Mouse (Mus musculus): ENCODE measurements around the gene Insl6. TPM values are rescaled to one million over a fixed set of nuclear protein-coding genes. Genes with fewer than 3 reads are reported as not detected.

Gene Insl6
- 6.3 and 8.0 TPM in 2 replicates for polyA plus RNA-seq (2014; fragmentation: Nextera tagmentation; extraction: Ambion mirVana)

GRCm38 (mm10) chr19:29325053-29325851, at the start of gene Insl6:
Gene Insl6 (minus strand): TSS chr19:29325356.
- Histone ChIP-seq H3K27ac (ENCODE audit: low read depth, low read length) (no peak within 1 kb of the TSS), H3K4me2 (peak within 1 kb of the TSS; percentile 55), H3K4me3 (ENCODE audit: low read depth, low read length) (peak within 1 kb of the TSS; percentile 30), H3K9me3 (ENCODE audit: control insufficient read depth, low read length) (no peaks in the 10 kb centered on the region), H3K27me3 (ENCODE audit: control insufficient read depth, insufficient read depth, low read length) (no peaks in the 10 kb centered on the region), H3K36me3 (ENCODE audit: control insufficient read depth, insufficient read depth, low read length) (no peaks in the 10 kb centered on the region), H3K9ac (ENCODE audit: low read length) (peak within 1 kb of the TSS; percentile 58), H3K4me1 (ENCODE audit: control insufficient read depth, insufficient read depth, low read length) (no peaks in the 10 kb centered on the region)
- peak; percentile 93 for ATAC-seq (ENCODE audit: low FRiP score)
- DNase-seq (ENCODE audit: low spot score, missing footprints), result peak; percentile 94
- WGBS, result 6% methylated on average over 31 of the region's 31 CpGs

- Histone ChIP-seq H3K4me3 (ENCODE audit: low read depth, low read length) (no peak overlapping the region), H3K9me3 (ENCODE audit: control insufficient read depth, low read length) (no peaks in the 10 kb centered on the region), H3K27ac (ENCODE audit: low read depth, low read length) (no peak overlapping the region), H3K27me3 (ENCODE audit: control insufficient read depth, insufficient read depth, low read length) (no peaks in the 10 kb centered on the region), H3K4me1 (ENCODE audit: control insufficient read depth, insufficient read depth, low read length) (0 out of 2 replicates have a peak, but pooled peaks cover 3% of the 10 kb centered on the region), H3K9ac (ENCODE audit: low read length) (no peak overlapping the region), H3K4me2 (no peak overlapping the region), H3K36me3 (ENCODE audit: control insufficient read depth, insufficient read depth, low read length) (no peaks in the 10 kb centered on the region)
- ATAC-seq (ENCODE audit: low FRiP score) (no peak), DNase-seq (ENCODE audit: low spot score, missing footprints) (peak; percentile 56)
- WGBS, result 89% methylated on average over 9 of the region's 9 CpGs
These were observed 49.8 kb upstream of the Insl6 start for GRCm38 (mm10) chr19:29374947-29375346.

GRCm38 (mm10) chr19:29373438-29373837, 48.3 kb upstream of the Insl6 start:
- peak overlapping the region; percentile 9; the same call in 1 of the 2 replicates for H3K4me2 ChIP-seq
- 39% methylated on average over 11 of the region's 11 CpGs for WGBS
- H3K9me3 ChIP-seq (ENCODE audit: control insufficient read depth, low read length), result no peaks in the 10 kb centered on the region
- no peaks in the 10 kb centered on the region for H3K36me3 ChIP-seq (ENCODE audit: control insufficient read depth, insufficient read depth, low read length)
- H3K9ac ChIP-seq (ENCODE audit: low read length), result 0 out of 2 replicates have a peak overlapping the region, but pooled peaks have one; percentile 12
- 0 out of 2 replicates have a peak, but pooled peaks cover 3% of the 10 kb centered on the region for H3K4me1 ChIP-seq (ENCODE audit: control insufficient read depth, insufficient read depth, low read length)
- no peak overlapping the region for H3K27ac ChIP-seq (ENCODE audit: low read depth, low read length)
- ATAC-seq (ENCODE audit: low FRiP score) (no peak), DNase-seq (ENCODE audit: low spot score, missing footprints) (peak; percentile 76)
- no peak overlapping the region for H3K4me3 ChIP-seq (ENCODE audit: low read depth, low read length)
- H3K27me3 ChIP-seq (ENCODE audit: control insufficient read depth, insufficient read depth, low read length), result no peaks in the 10 kb centered on the region

GRCm38 (mm10) chr19:29372621-29373020, 47.5 kb upstream of the Insl6 start:
- no peak for ATAC-seq (ENCODE audit: low FRiP score)
- no peaks in the 10 kb centered on the region for H3K36me3 ChIP-seq (ENCODE audit: control insufficient read depth, insufficient read depth, low read length)
- no peak overlapping the region for H3K27ac ChIP-seq (ENCODE audit: low read depth, low read length)
- 0 out of 2 replicates have a peak, but pooled peaks cover 3% of the 10 kb centered on the region for H3K4me1 ChIP-seq (ENCODE audit: control insufficient read depth, insufficient read depth, low read length)
- WGBS, result 87% methylated on average over 3 of the region's 3 CpGs
- no peaks in the 10 kb centered on the region for H3K27me3 ChIP-seq (ENCODE audit: control insufficient read depth, insufficient read depth, low read length)
- H3K9ac ChIP-seq (ENCODE audit: low read length), result no peak overlapping the region
- H3K9me3 ChIP-seq (ENCODE audit: control insufficient read depth, low read length), result no peaks in the 10 kb centered on the region
- H3K4me3 ChIP-seq (ENCODE audit: low read depth, low read length), result no peak overlapping the region
- DNase-seq (ENCODE audit: low spot score, missing footprints), result peak; percentile 53
- H3K4me2 ChIP-seq, result no peak overlapping the region

GRCm38 (mm10) chr19:29372138-29372537, 47.0 kb upstream of the Insl6 start:
- 0 out of 2 replicates have a peak, but pooled peaks cover 3% of the 10 kb centered on the region for H3K4me1 ChIP-seq (ENCODE audit: control insufficient read depth, insufficient read depth, low read length)
- no peak overlapping the region for H3K9ac ChIP-seq (ENCODE audit: low read length)
- 83% methylated on average over 4 of the region's 4 CpGs for WGBS
- H3K27me3 ChIP-seq (ENCODE audit: control insufficient read depth, insufficient read depth, low read length), result no peaks in the 10 kb centered on the region
- no peak overlapping the region for H3K27ac ChIP-seq (ENCODE audit: low read depth, low read length)
- DNase-seq (ENCODE audit: low spot score, missing footprints) (no peak), ATAC-seq (ENCODE audit: low FRiP score) (no peak)
- no peaks in the 10 kb centered on the region for H3K36me3 ChIP-seq (ENCODE audit: control insufficient read depth, insufficient read depth, low read length)
- no peaks in the 10 kb centered on the region for H3K9me3 ChIP-seq (ENCODE audit: control insufficient read depth, low read length)
- no peak overlapping the region for H3K4me3 ChIP-seq (ENCODE audit: low read depth, low read length)
- H3K4me2 ChIP-seq, result no peak overlapping the region

- Histone ChIP-seq H3K4me3 (ENCODE audit: low read depth, low read length) (no peak overlapping the region), H3K4me1 (ENCODE audit: control insufficient read depth, insufficient read depth, low read length) (0 out of 2 replicates have a peak, but pooled peaks cover 3% of the 10 kb centered on the region), H3K27ac (ENCODE audit: low read depth, low read length) (no peak overlapping the region), H3K9me3 (ENCODE audit: control insufficient read depth, low read length) (no peaks in the 10 kb centered on the region), H3K27me3 (ENCODE audit: control insufficient read depth, insufficient read depth, low read length) (no peaks in the 10 kb centered on the region), H3K4me2 (no peak overlapping the region), H3K36me3 (ENCODE audit: control insufficient read depth, insufficient read depth, low read length) (no peaks in the 10 kb centered on the region), H3K9ac (ENCODE audit: low read length) (no peak overlapping the region)
- WGBS, result 86% methylated on average over 18 of the region's 18 CpGs
- ATAC-seq (ENCODE audit: low FRiP score) (no peak), DNase-seq (ENCODE audit: low spot score, missing footprints) (peak; percentile 31)
These were observed 46.3 kb upstream of the Insl6 start for GRCm38 (mm10) chr19:29371284-29372081.

GRCm38 (mm10) chr19:29370545-29371283, 45.6 kb upstream of the Insl6 start:
- Histone ChIP-seq H3K9me3 (ENCODE audit: control insufficient read depth, low read length) (no peaks in the 10 kb centered on the region), H3K27me3 (ENCODE audit: control insufficient read depth, insufficient read depth, low read length) (no peaks in the 10 kb centered on the region), H3K4me3 (ENCODE audit: low read depth, low read length) (no peak overlapping the region), H3K9ac (ENCODE audit: low read length) (no peak overlapping the region), H3K36me3 (ENCODE audit: control insufficient read depth, insufficient read depth, low read length) (no peaks in the 10 kb centered on the region), H3K4me2 (no peak overlapping the region), H3K27ac (ENCODE audit: low read depth, low read length) (no peak overlapping the region), H3K4me1 (ENCODE audit: control insufficient read depth, insufficient read depth, low read length) (0 out of 2 replicates have a peak, but pooled peaks cover 3% of the 10 kb centered on the region)
- no peak for ATAC-seq (ENCODE audit: low FRiP score)
- WGBS, result 89% methylated on average over 7 of the region's 7 CpGs
- DNase-seq (ENCODE audit: low spot score, missing footprints), result peak; percentile 44

- Histone ChIP-seq H3K4me1 (ENCODE audit: control insufficient read depth, insufficient read depth, low read length) (peaks cover 3% of the 10 kb centered on the region; the same call in 1 of the 2 replicates), H3K36me3 (ENCODE audit: control insufficient read depth, insufficient read depth, low read length) (no peaks in the 10 kb centered on the region), H3K27ac (ENCODE audit: low read depth, low read length) (no peak overlapping the region), H3K27me3 (ENCODE audit: control insufficient read depth, insufficient read depth, low read length) (no peaks in the 10 kb centered on the region), H3K9ac (ENCODE audit: low read length) (no peak overlapping the region), H3K4me2 (no peak overlapping the region), H3K9me3 (ENCODE audit: control insufficient read depth, low read length) (no peaks in the 10 kb centered on the region), H3K4me3 (ENCODE audit: low read depth, low read length) (no peak overlapping the region)
- 83% methylated on average over 12 of the region's 12 CpGs for WGBS
- peak; percentile 35 for DNase-seq (ENCODE audit: low spot score, missing footprints)
- no peak for ATAC-seq (ENCODE audit: low FRiP score)
These were observed 45.0 kb upstream of the Insl6 start for GRCm38 (mm10) chr19:29370112-29370511.
